Mouse (Mus musculus): ENCODE data around the gene 9530077C05Rik. TPM values are rescaled to one million over a fixed set of nuclear protein-coding genes. Genes with fewer than 3 reads are reported as not detected.

Gene 9530077C05Rik
- polyA plus RNA-seq, 1 experiment, result 1.2 TPM

- TF ChIP-seq POLR2A (IDR thresholded peaks at IDR 0.05; ENCODE audit: borderline replicate concordance, extremely low read depth, low read depth, low read length) (no peak), CTCF (IDR thresholded peaks at IDR 0.05; ENCODE audit: insufficient read depth, low read length) (no peak)
- 71% methylated on average over 3 of the region's 3 CpGs for WGBS
- Histone ChIP-seq H3K4me3 (replicated peaks; ENCODE audit: extremely low read depth, low read depth, low read length) (no peak overlapping the region), H3K4me1 (ENCODE audit: control insufficient read depth, insufficient read depth, low read length) (no peaks in the 10 kb centered on the region)
- DNase-seq, result no peak
These were observed 4.9 kb downstream of the 9530077C05Rik start for GRCm38 (mm10) chr9:22416187-22416586.

- Histone ChIP-seq H3K4me1 (ENCODE audit: control insufficient read depth, insufficient read depth, low read length) (no peaks in the 10 kb centered on the region), H3K4me3 (replicated peaks; ENCODE audit: extremely low read depth, low read depth, low read length) (no peak overlapping the region)
- 51% methylated on average over 6 of the region's 6 CpGs for WGBS
- no peak for TF ChIP-seq CTCF (IDR thresholded peaks at IDR 0.05; ENCODE audit: insufficient read depth, low read length)
- TF ChIP-seq POLR2A (IDR thresholded peaks at IDR 0.05; ENCODE audit: borderline replicate concordance, extremely low read depth, low read depth, low read length), result no peak
- no peak for DNase-seq
These were observed 6.2 kb downstream of the 9530077C05Rik start for GRCm38 (mm10) chr9:22417547-22417946.

GRCm38 (mm10) chr9:22419877-22420276 lies 8.6 kb downstream of the 9530077C05Rik start:
- WGBS, result 92% methylated on average over 3 of the region's 3 CpGs
- Histone ChIP-seq H3K4me3 (replicated peaks; ENCODE audit: extremely low read depth, low read depth, low read length) (no peak overlapping the region), H3K4me1 (ENCODE audit: control insufficient read depth, insufficient read depth, low read length) (no peaks in the 10 kb centered on the region)
- no peak for DNase-seq
- no peak for TF ChIP-seq CTCF (IDR thresholded peaks at IDR 0.05; ENCODE audit: insufficient read depth, low read length)

GRCm38 (mm10) chr9:22420491-22420890 lies 9.2 kb downstream of the 9530077C05Rik start:
- TF ChIP-seq POLR2A (IDR thresholded peaks at IDR 0.05; ENCODE audit: borderline replicate concordance, extremely low read depth, low read depth, low read length) (no peak), CTCF (IDR thresholded peaks at IDR 0.05; ENCODE audit: insufficient read depth, low read length) (no peak)
- H3K4me3 ChIP-seq (replicated peaks; ENCODE audit: extremely low read depth, low read depth, low read length), result no peak overlapping the region
- no peaks in the 10 kb centered on the region for H3K4me1 ChIP-seq (ENCODE audit: control insufficient read depth, insufficient read depth, low read length)
- WGBS, result 56% methylated on average over 7 of the region's 7 CpGs
- no peak for DNase-seq

GRCm38 (mm10) chr9:22422559-22422958 lies 11.2 kb downstream of the 9530077C05Rik start:
- WGBS, result 41% methylated on average over 1 of the region's 1 CpGs

GRCm38 (mm10) chr9:22423507-22423906 lies 12.2 kb downstream of the 9530077C05Rik start:
- no peak overlapping the region for H3K4me3 ChIP-seq (replicated peaks; ENCODE audit: extremely low read depth, low read depth, low read length)
- TF ChIP-seq POLR2A (IDR thresholded peaks at IDR 0.05; ENCODE audit: borderline replicate concordance, extremely low read depth, low read depth, low read length) (no peak), CTCF (IDR thresholded peaks at IDR 0.05; ENCODE audit: insufficient read depth, low read length) (no peak)
- no peak for DNase-seq
- no peaks in the 10 kb centered on the region for H3K4me1 ChIP-seq (ENCODE audit: control insufficient read depth, insufficient read depth, low read length)
- 62% methylated on average over 1 of the region's 1 CpGs for WGBS

More at GRCm38 (mm10) chr9:22422559-22422958, 11.2 kb downstream of the 9530077C05Rik start:
- no peaks in the 10 kb centered on the region for H3K4me1 ChIP-seq (ENCODE audit: control insufficient read depth, insufficient read depth, low read length)
- TF ChIP-seq POLR2A (IDR thresholded peaks at IDR 0.05; ENCODE audit: borderline replicate concordance, extremely low read depth, low read depth, low read length) (no peak), CTCF (IDR thresholded peaks at IDR 0.05; ENCODE audit: insufficient read depth, low read length) (no peak)
- no peak overlapping the region for H3K4me3 ChIP-seq (replicated peaks; ENCODE audit: extremely low read depth, low read depth, low read length)
- DNase-seq, result no peak

GRCm38 (mm10) chr9:22424196-22424595 lies 12.9 kb downstream of the 9530077C05Rik start:
- Histone ChIP-seq H3K4me3 (replicated peaks; ENCODE audit: extremely low read depth, low read depth, low read length) (no peak overlapping the region), H3K4me1 (ENCODE audit: control insufficient read depth, insufficient read depth, low read length) (no peaks in the 10 kb centered on the region)
- no peak for TF ChIP-seq CTCF (IDR thresholded peaks at IDR 0.05; ENCODE audit: insufficient read depth, low read length)
- TF ChIP-seq POLR2A (IDR thresholded peaks at IDR 0.05; ENCODE audit: borderline replicate concordance, extremely low read depth, low read depth, low read length), result no peak
- 64% methylated on average over 10 of the region's 10 CpGs for WGBS
- DNase-seq, result no peak

GRCm38 (mm10) chr9:22424719-22425118 lies 13.4 kb downstream of the 9530077C05Rik start:
- Histone ChIP-seq H3K4me1 (ENCODE audit: control insufficient read depth, insufficient read depth, low read length) (no peaks in the 10 kb centered on the region), H3K4me3 (replicated peaks; ENCODE audit: extremely low read depth, low read depth, low read length) (no peak overlapping the region)
- no peak for DNase-seq
- TF ChIP-seq CTCF (IDR thresholded peaks at IDR 0.05; ENCODE audit: insufficient read depth, low read length), result no peak
- TF ChIP-seq POLR2A (IDR thresholded peaks at IDR 0.05; ENCODE audit: borderline replicate concordance, extremely low read depth, low read depth, low read length), result no peak
- WGBS, result 86% methylated on average over 4 of the region's 4 CpGs

- WGBS, result 66% methylated on average over 4 of the region's 4 CpGs
- Histone ChIP-seq H3K4me3 (replicated peaks; ENCODE audit: extremely low read depth, low read depth, low read length) (no peak overlapping the region), H3K4me1 (ENCODE audit: control insufficient read depth, insufficient read depth, low read length) (no peaks in the 10 kb centered on the region)
- TF ChIP-seq CTCF (IDR thresholded peaks at IDR 0.05; ENCODE audit: insufficient read depth, low read length) (no peak), POLR2A (IDR thresholded peaks at IDR 0.05; ENCODE audit: borderline replicate concordance, extremely low read depth, low read depth, low read length) (no peak)
- DNase-seq, result no peak
These were observed 16.8 kb downstream of the 9530077C05Rik start for GRCm38 (mm10) chr9:22428028-22428665.

- 87% methylated on average over 14 of the region's 14 CpGs for WGBS
- H3K4me1 ChIP-seq (ENCODE audit: control insufficient read depth, insufficient read depth, low read length), result no peaks in the 10 kb centered on the region
- TF ChIP-seq POLR2A (IDR thresholded peaks at IDR 0.05; ENCODE audit: borderline replicate concordance, extremely low read depth, low read depth, low read length), result no peak
- no peak for TF ChIP-seq CTCF (IDR thresholded peaks at IDR 0.05; ENCODE audit: insufficient read depth, low read length)
- DNase-seq, result no peak
- no peak overlapping the region for H3K4me3 ChIP-seq (replicated peaks; ENCODE audit: extremely low read depth, low read depth, low read length)
These were observed 17.5 kb downstream of the 9530077C05Rik start for GRCm38 (mm10) chr9:22428666-22429410.

Data from lung, adult 2 months (tissue).